ENCODE assay signal across 8 mouse cellular contexts in the genomic region with DNA sequence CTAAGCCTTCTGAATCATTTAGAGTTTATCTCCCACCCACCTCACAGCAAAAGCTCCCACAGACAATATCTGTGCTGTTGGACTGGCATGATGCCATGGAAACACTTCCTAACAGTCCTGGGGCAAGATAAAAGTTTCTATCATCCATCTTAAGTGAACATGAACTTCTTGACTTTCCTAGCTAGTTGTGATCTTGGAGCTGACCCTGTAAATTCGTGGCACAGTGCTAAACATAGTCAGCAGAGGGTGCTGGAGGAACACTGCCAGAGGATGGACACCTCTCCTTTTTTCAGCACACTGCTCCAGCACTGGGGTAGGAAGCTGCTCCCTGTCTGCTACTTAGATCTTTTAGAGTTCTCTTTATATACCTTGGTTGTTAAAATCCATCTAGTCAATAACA. TPM values are rescaled to one million over a fixed set of nuclear protein-coding genes. Genes with fewer than 3 reads are reported as not detected.
A peak's percentile ranks its signal among the peaks of the same experiment; 100 is the strongest.
DNase-seq lines count a peak whose midpoint lies in the region; TF ChIP-seq lines count a peak whose summit lies in the region.

No protein-coding gene starts in this region.

- H3K4me1 ChIP-seq in embryonic fibroblast, embryonic 13.5 days (ENCODE audit: control insufficient read depth, insufficient read depth, low read length), result no peaks in the 10 kb centered on the region

- no peak overlapping the region for H3K27ac ChIP-seq in gastrocnemius, adult 2 months
- no peak overlapping the region for H3K27ac ChIP-seq in embryonic fibroblast, embryonic 13.5 days (ENCODE audit: insufficient read depth, low read length)

- intact Hi-C loops in gastrocnemius, adult 2 months (cut with DNase I), result loop anchor here (5.0 kb wide), 1 partner anchor 98 kb away; no protein-coding TSS in a partner anchor

- TF ChIP-seq POLR2A in embryonic fibroblast, embryonic 13.5 days (IDR thresholded peaks at IDR 0.05; ENCODE audit: low read depth, low read length), result no peak

- H3K4me3 ChIP-seq in gastrocnemius, adult 2 months, result no peak overlapping the region
- H3K4me3 ChIP-seq in embryonic fibroblast, embryonic 13.5 days (ENCODE audit: insufficient read depth, low read length), result no peak overlapping the region

- TF ChIP-seq CTCF in gastrocnemius, adult 2 months (IDR thresholded peaks at IDR 0.05), result peak; percentile 69
- peak; percentile 59; the same call in 1 of the 2 replicates for TF ChIP-seq CTCF in embryonic fibroblast, embryonic 13.5 days (IDR thresholded peaks at IDR 0.05; ENCODE audit: borderline replicate concordance, insufficient read depth, low read length)

- DNase-seq in gastrocnemius, adult 2 months, result peak; percentile 37
- DNase-seq in gastrocnemius, adult 8-10 months (ENCODE audit: low spot score in 2 of 2), result no peak
- DNase-seq in A20 (ENCODE audit: low read depth, low spot score), result peak; percentile 31
- DNase-seq in adrenal gland, postnatal 36 days, result peak; percentile 31 to 41
- DNase-seq in layer of hippocampus, adult 11-12 months (ENCODE audit: low spot score), result peak; percentile 35
- peak; percentile 52 for DNase-seq in lung, postnatal 14 days
- peak; percentile 72 for DNase-seq in thymus, postnatal 14 days

RNA-seq across cellular contexts. Expression of a gene that starts 29.5 kb away (rescaled TPM):
- 1 to 10 TPM; 1.1 to 2.1 TPM for total RNA-seq in gastrocnemius, adult 2 months (2021)
- total RNA-seq in gastrocnemius, adult 8-10 months (2022), result 1 to 10 TPM in 1 of 4 experiments, under 1 TPM in 2, not detected in 1; 0.51 to 2.3 (median 0.89) TPM
- total RNA-seq in adrenal gland, postnatal 36 days (2021), result 1 to 10 TPM; 8.0 to 8.5 TPM
- 0.48 and 0.61 TPM in 2 replicates for polyA plus RNA-seq in embryonic fibroblast, embryonic 13.5 days (2011; ENCODE audit: insufficient read length, low read depth, missing spikeins)

RNA-seq across cellular contexts. Expression of a gene that starts 29.6 kb away (rescaled TPM):
- 1 to 10 TPM; 3.2 to 4.2 TPM for total RNA-seq in gastrocnemius, adult 2 months (2021)
- total RNA-seq in gastrocnemius, adult 8-10 months (2022), result 1 to 10 TPM; 3.5 to 4.0 (median 3.6) TPM
- 10 to 100 TPM in 1 of 2 experiments, 1 to 10 TPM in 1; 8.9 to 10.3 TPM for total RNA-seq in adrenal gland, postnatal 36 days (2021)
- 19.3 and 31.2 TPM in 2 replicates for polyA plus RNA-seq in embryonic fibroblast, embryonic 13.5 days (2011; ENCODE audit: insufficient read length, low read depth, missing spikeins)

RNA-seq across cellular contexts. Expression of a gene that starts 47.8 kb away (rescaled TPM):
- 10 to 100 TPM; 25.8 to 35.6 TPM for total RNA-seq in gastrocnemius, adult 2 months (2021)
- 10 to 100 TPM; 17.0 to 30.9 (median 24.8) TPM for total RNA-seq in gastrocnemius, adult 8-10 months (2022)
- total RNA-seq in adrenal gland, postnatal 36 days (2021), result 100 to 1,000 TPM; 133 to 137 TPM
- 67.2 and 69.7 TPM in 2 replicates for polyA plus RNA-seq in embryonic fibroblast, embryonic 13.5 days (2011; ENCODE audit: insufficient read length, low read depth, missing spikeins)

Comparison
In these comparisons a context has a peak if more than half of its experiments do, and no peak if none do; other contexts are left out.
1. DNase-seq: peak in gastrocnemius, adult 2 months (single experiment), A20 (single experiment), adrenal gland, postnatal 36 days (2 of 2), layer of hippocampus, adult 11-12 months (single experiment), lung, postnatal 14 days (single experiment) and thymus, postnatal 14 days (single experiment); none in gastrocnemius, adult 8-10 months (0 of 2).